Mouse (Mus musculus) kidney, postnatal 25 days (tissue): ENCODE measurements at regions not wholly inside any gene's neighbourhood (a gene's known extent, or its start where the extent isn't known, plus 50 kb on each side); places are given as distances from the start of the nearest gene placed in this dataset.

ENCODE experiments used
- DNase-seq, 2 experiments: peaks; one replicate each; pipeline ENCODE4 v3.0.0; 2021; ENCODE audit warnings: mixed read lengths in 2 of 2

- no peak for DNase-seq
Measured at GRCm38 (mm10) chr5:85954526-85954925, 110.9 kb downstream of the Cenpc1 start.

GRCm38 (mm10) chr5:85936667-85937314, 128.6 kb downstream of the Cenpc1 start:
- DNase-seq, result peak in 1 of 2 experiments; percentile 14

- DNase-seq, result no peak
Measured at GRCm38 (mm10) chr5:85918288-85918687, 147.1 kb downstream of the Cenpc1 start.

- DNase-seq, result no peak
Measured at GRCm38 (mm10) chr5:85915000-85915399, 150.4 kb downstream of the Cenpc1 start.

GRCm38 (mm10) chr5:85896452-85896851, 168.9 kb downstream of the Cenpc1 start:
- no peak for DNase-seq

GRCm38 (mm10) chr5:85895814-85896213, 169.6 kb downstream of the Cenpc1 start:
- DNase-seq, result no peak

- DNase-seq, result no peak
Measured at GRCm38 (mm10) chr5:85870311-85870710, 195.1 kb downstream of the Cenpc1 start.

GRCm38 (mm10) chr5:85832556-85832955, 232.8 kb downstream of the Cenpc1 start:
- DNase-seq, result no peak

GRCm38 (mm10) chr5:85795531-85796197, 269.7 kb downstream of the Cenpc1 start:
- no peak for DNase-seq

GRCm38 (mm10) chr5:85793148-85793547, 272.2 kb downstream of the Cenpc1 start:
- no peak for DNase-seq

GRCm38 (mm10) chr5:85780730-85781454, 284.5 kb downstream of the Cenpc1 start:
- no peak for DNase-seq

GRCm38 (mm10) chr5:85780017-85780416, 285.4 kb downstream of the Cenpc1 start:
- DNase-seq, result no peak

- no peak for DNase-seq
Measured at GRCm38 (mm10) chr5:85779205-85779604, 286.2 kb downstream of the Cenpc1 start.

GRCm38 (mm10) chr5:85772660-85773059, 292.7 kb downstream of the Cenpc1 start:
- no peak for DNase-seq

- DNase-seq, result no peak
Measured at GRCm38 (mm10) chr5:85772086-85772485, 293.3 kb downstream of the Cenpc1 start.

GRCm38 (mm10) chr5:85767157-85767556, 298.2 kb downstream of the Cenpc1 start:
- DNase-seq, result no peak

GRCm38 (mm10) chr5:85756716-85757115, 308.7 kb downstream of the Cenpc1 start:
- no peak for DNase-seq

- no peak for DNase-seq
Measured at GRCm38 (mm10) chr5:85754227-85754626, 311.2 kb downstream of the Cenpc1 start.

GRCm38 (mm10) chr5:85753109-85753508, 312.3 kb downstream of the Cenpc1 start:
- DNase-seq, result no peak

- DNase-seq, result no peak
Measured at GRCm38 (mm10) chr5:85751649-85752048, 313.7 kb downstream of the Cenpc1 start.

- no peak for DNase-seq
Measured at GRCm38 (mm10) chr5:85750893-85751292, 314.5 kb downstream of the Cenpc1 start.

- DNase-seq, result no peak
Measured at GRCm38 (mm10) chr5:85729613-85730012, 335.8 kb downstream of the Cenpc1 start.

- DNase-seq, result no peak
Measured at GRCm38 (mm10) chr5:85707345-85707744, 358.0 kb downstream of the Cenpc1 start.

- no peak for DNase-seq
Measured at GRCm38 (mm10) chr5:85706598-85706997, 358.8 kb downstream of the Cenpc1 start.
